Mouse (Mus musculus) C2C12 (cell line): ENCODE results near the gene Gm10309. TPM values are rescaled to one million over a fixed set of nuclear protein-coding genes. Genes with fewer than 3 reads are reported as not detected.

Source experiments
- H3K27me3 ChIP-seq: one replicate; pipeline ENCODE4 v1.6.1; 2011; ENCODE audit not compliant: control insufficient read depth, insufficient read depth, insufficient read length
- H3K36me3 ChIP-seq: one replicate; pipeline ENCODE4 v1.6.1; 2011; ENCODE audit not compliant: control insufficient read depth, insufficient read depth
- H3K4me3 ChIP-seq: one replicate; pipeline ENCODE4 v1.5.1; 2011; ENCODE audit warnings: mild to moderate bottlenecking, control low read depth; ENCODE audit not compliant: poor library complexity, insufficient read depth, severe bottlenecking
- H3K79me2 ChIP-seq: one replicate; pipeline ENCODE4 v1.6.1; 2011; ENCODE audit not compliant: control insufficient read depth, insufficient read depth
- H3K79me3 ChIP-seq: one replicate; pipeline ENCODE4 v1.6.1; 2011; ENCODE audit warnings: low read depth, control low read depth
- H3ac ChIP-seq: one replicate; pipeline ENCODE3; 2011; ENCODE audit warnings: low read depth; ENCODE audit not compliant: control insufficient read depth, insufficient read length
- CEBPB ChIP-seq: IDR thresholded peaks from one replicate; pipeline ENCODE4 v1.6.1; 2011; ENCODE audit warnings: low read depth, mild to moderate bottlenecking, control low read depth, moderate library complexity
- CTCF ChIP-seq: IDR thresholded peaks from one replicate; pipeline ENCODE4 v1.5.1; 2011; ENCODE audit not compliant: control insufficient read depth, insufficient read depth, insufficient read length
- FOSL1 ChIP-seq: IDR thresholded peaks from one replicate; pipeline ENCODE4 v1.8.0; 2011; ENCODE audit warnings: mild to moderate bottlenecking, low read length; ENCODE audit not compliant: poor library complexity, insufficient read depth, severe bottlenecking
- MAX ChIP-seq: IDR thresholded peaks from one replicate; pipeline ENCODE4 v1.6.1; 2011; ENCODE audit warnings: mild to moderate bottlenecking, control low read depth
- MYOD1 ChIP-seq: IDR thresholded peaks from one replicate; pipeline ENCODE4 v1.6.1; 2011; ENCODE audit warnings: low read depth; ENCODE audit not compliant: control insufficient read depth, insufficient read length
- MYOG ChIP-seq: IDR thresholded peaks from one replicate; pipeline ENCODE4 v1.6.1; 2011; ENCODE audit not compliant: control insufficient read depth, insufficient read length; ENCODE audit errors: extremely low read depth
- USF1 ChIP-seq: IDR thresholded peaks from one replicate; pipeline ENCODE4 v1.6.1; 2011; ENCODE audit warnings: low read depth, mild to moderate bottlenecking, control low read depth, moderate library complexity
- polyA plus RNA-seq: library from polyadenylated mRNA; unstranded; fragments of >200 nt; fragmentation: generic; extraction: Trizol; gene quantifications from one replicate; pipeline ENCODE4 v1.2.1, GENCODE M21; 2012; ENCODE audit warnings: missing spikeins

Gm10309 gene
- polyA plus RNA-seq, 1 experiment = 0.01 TPM

DNA sequence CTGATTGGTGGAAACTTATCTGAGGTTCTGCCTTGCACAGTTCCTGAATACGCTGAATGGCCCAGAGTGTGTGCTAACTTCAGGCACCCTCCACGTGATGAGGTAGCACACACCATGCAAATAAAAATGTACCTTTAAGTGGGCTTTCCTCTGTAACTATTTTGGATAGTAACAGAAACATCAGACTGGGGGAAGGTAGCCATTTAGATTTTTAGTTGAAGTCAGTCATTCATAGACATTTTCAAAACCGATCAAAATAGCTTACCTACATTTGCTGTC, 3.1 kb upstream of the Gm10309 start:
- H3K36me3 ChIP-seq = no peaks in the 10 kb centered on the region

GRCm38 (mm10) chr17:86507342-86508211, 2.5 kb upstream of the Gm10309 start:
- Histone ChIP-seq H3K27me3 (no peaks in the 10 kb centered on the region), H3ac (no peak overlapping the region), H3K36me3 (no peaks in the 10 kb centered on the region), H3K79me2 (no peaks in the 10 kb centered on the region), H3K79me3 (no peaks in the 10 kb centered on the region), H3K4me3 (no peak overlapping the region)
- TF ChIP-seq CTCF = no peak
- no peak for TF ChIP-seq MYOD1
- TF ChIP-seq CEBPB = no peak
- TF ChIP-seq MYOG = no peak
- no peak for TF ChIP-seq MAX
- no peak for TF ChIP-seq FOSL1
- TF ChIP-seq USF1 = no peak

More for the DNA sequence above, 3.1 kb upstream of the Gm10309 start:
- no peaks in the 10 kb centered on the region for H3K79me2 ChIP-seq
- H3K79me3 ChIP-seq = no peaks in the 10 kb centered on the region
- no peak overlapping the region for H3K4me3 ChIP-seq
- no peaks in the 10 kb centered on the region for H3K27me3 ChIP-seq
- H3ac ChIP-seq = no peak overlapping the region
- TF ChIP-seq FOSL1 (no peak), MYOD1 (no peak), MYOG (no peak), USF1 (no peak), CTCF (no peak), MAX (no peak), CEBPB (no peak)

DNA sequence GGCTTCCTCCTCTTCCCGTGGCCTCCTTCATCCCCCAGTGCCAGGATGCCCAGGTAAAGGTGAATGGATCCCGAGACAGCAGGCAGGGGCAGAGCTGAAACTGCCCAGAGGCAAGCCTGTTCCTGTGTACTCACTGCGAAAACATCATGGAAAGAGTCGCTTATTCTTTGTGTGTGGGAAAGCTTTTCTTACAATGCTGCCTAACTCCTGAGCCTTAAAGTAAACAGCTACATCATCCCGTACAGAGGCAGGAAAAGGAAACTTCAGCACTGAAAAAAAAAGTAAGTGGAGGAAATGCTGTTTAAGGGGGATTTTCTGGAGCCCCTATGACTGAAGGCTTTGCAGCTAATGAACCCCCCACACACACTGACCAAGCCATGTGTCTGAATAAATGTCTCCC, 1.8 kb upstream of the Gm10309 start:
- no peaks in the 10 kb centered on the region for H3K27me3 ChIP-seq
- no peaks in the 10 kb centered on the region for H3K36me3 ChIP-seq
- H3K4me3 ChIP-seq = no peak overlapping the region
- TF ChIP-seq CEBPB = no peak
- TF ChIP-seq CTCF = no peak
- no peak for TF ChIP-seq USF1
- TF ChIP-seq MAX = no peak
- no peak for TF ChIP-seq FOSL1
- TF ChIP-seq MYOD1 = no peak
- TF ChIP-seq MYOG = no peak
- H3ac ChIP-seq = no peak overlapping the region
- no peaks in the 10 kb centered on the region for H3K79me3 ChIP-seq
- no peaks in the 10 kb centered on the region for H3K79me2 ChIP-seq

DNA sequence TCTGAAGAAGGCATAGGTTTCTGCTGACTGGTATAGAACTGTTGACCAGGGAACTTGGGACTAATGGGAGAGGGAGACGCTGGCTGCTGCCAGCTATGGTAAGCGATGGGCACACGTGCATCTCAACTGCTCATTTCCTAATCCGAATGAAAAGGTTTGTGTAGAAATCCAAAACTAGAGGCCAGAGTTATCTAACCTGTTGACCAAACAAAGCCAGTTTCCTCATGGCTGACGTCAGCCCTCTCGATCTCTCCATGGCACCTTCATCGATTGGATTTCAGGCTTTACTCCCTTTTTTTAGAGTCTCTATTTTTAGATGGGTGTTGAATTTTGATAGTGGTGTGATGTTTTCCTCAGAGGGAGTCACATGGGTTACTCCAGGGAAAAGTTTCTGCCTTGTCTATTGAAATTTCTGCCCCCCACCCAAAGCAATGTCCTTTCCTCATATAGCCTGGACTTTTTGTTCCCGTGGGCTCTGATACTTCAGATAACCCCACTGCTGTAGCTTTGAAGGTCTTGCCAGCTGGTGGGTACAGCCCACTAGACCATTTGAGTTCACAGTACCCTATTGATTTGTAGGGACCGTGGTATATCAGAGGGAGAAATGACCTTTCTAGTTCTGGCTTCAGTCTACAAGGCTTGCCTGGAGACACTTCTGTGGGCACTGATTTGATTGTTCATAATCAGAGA, 1.7 kb downstream of the Gm10309 start:
- no peaks in the 10 kb centered on the region for H3K79me3 ChIP-seq
- H3K27me3 ChIP-seq = no peaks in the 10 kb centered on the region
- H3K4me3 ChIP-seq = no peak overlapping the region
- no peaks in the 10 kb centered on the region for H3K79me2 ChIP-seq
- H3ac ChIP-seq = no peak overlapping the region
- TF ChIP-seq MAX (no peak), FOSL1 (no peak), CTCF (no peak), MYOG (no peak), USF1 (no peak), CEBPB (no peak), MYOD1 (no peak)
- H3K36me3 ChIP-seq = no peaks in the 10 kb centered on the region

GRCm38 (mm10) chr17:86501393-86501792, 3.6 kb downstream of the Gm10309 start:
- Histone ChIP-seq H3K79me2 (no peaks in the 10 kb centered on the region), H3K4me3 (no peak overlapping the region), H3K79me3 (no peaks in the 10 kb centered on the region), H3ac (no peak overlapping the region), H3K27me3 (no peaks in the 10 kb centered on the region), H3K36me3 (no peaks in the 10 kb centered on the region)
- TF ChIP-seq CTCF (no peak), MYOD1 (no peak), CEBPB (no peak), MYOG (no peak), USF1 (no peak), MAX (no peak), FOSL1 (no peak)
